Mouse (Mus musculus) liver, embryonic 14 days (tissue): ENCODE measurements around the gene Dars. TPM values are rescaled to one million over a fixed set of nuclear protein-coding genes. Genes with fewer than 3 reads are reported as not detected.

Source experiments
- polyA plus RNA-seq: library from polyadenylated mRNA; depleted of rRNA; stranded (reverse); fragments of >200 nt; gene quantifications from 2 replicates; pipeline ENCODE4 v1.2.3, GENCODE M21; 2012; rRNA removed

Gene Dars
- 39.1 and 45.3 TPM in 2 replicates for polyA plus RNA-seq

GRCm38 (mm10) chr1:128416584-128417532 is at the start of gene Dars:
Dars (minus strand) TSS chr1:128417368.

GRCm38 (mm10) chr1:128359554-128360376 is 57.4 kb downstream of the Dars start, which contains the start of gene Mcm6:
Mcm6 (minus strand) TSS chr1:128359664.

GRCm38 (mm10) chr1:128328218-128328617 is 89.0 kb downstream of the Dars start, which contains the start of gene Lct:
Lct (minus strand) TSS chr1:128328318.

Other genes starting within 250 kb of the Dars start
- gene Ubxn4, start 173.4 kb downstream of the Dars start, polyA plus RNA-seq = 15.7 and 16.5 TPM in 2 replicates
- gene Lct, start 89.0 kb downstream of the Dars start, polyA plus RNA-seq = 0.02 and 0.05 TPM in 2 replicates
- gene Mcm6, start 57.7 kb downstream of the Dars start, polyA plus RNA-seq = 114 and 134 TPM in 2 replicates
- 7.0 and 9.4 TPM in 2 replicates for gene Cxcr4, start 174.9 kb upstream of the Dars start, polyA plus RNA-seq